Mouse (Mus musculus) cerebellum, postnatal 10 days (tissue): ENCODE data around the gene Tnr.

ENCODE experiments used
- DNase-seq, 2 experiments: peaks; one replicate each; pipeline ENCODE4 v3.0.0; 2021; ENCODE audit warnings: mixed read lengths in 2 of 2

Gene Tnr

GRCm38 (mm10) chr1:159878681-159879080, 355.1 kb downstream of the Tnr start:
- peak; percentile 68 to 70 for DNase-seq

GRCm38 (mm10) chr1:159879866-159880265, 356.3 kb downstream of the Tnr start:
- DNase-seq, result peak; percentile 22 to 25

- peak; percentile 59 to 64 for DNase-seq
These were observed 361.9 kb downstream of the Tnr start for GRCm38 (mm10) chr1:159885476-159885875.

- DNase-seq, result no peak
These were observed 365.0 kb downstream of the Tnr start for GRCm38 (mm10) chr1:159888611-159889010.

DNA sequence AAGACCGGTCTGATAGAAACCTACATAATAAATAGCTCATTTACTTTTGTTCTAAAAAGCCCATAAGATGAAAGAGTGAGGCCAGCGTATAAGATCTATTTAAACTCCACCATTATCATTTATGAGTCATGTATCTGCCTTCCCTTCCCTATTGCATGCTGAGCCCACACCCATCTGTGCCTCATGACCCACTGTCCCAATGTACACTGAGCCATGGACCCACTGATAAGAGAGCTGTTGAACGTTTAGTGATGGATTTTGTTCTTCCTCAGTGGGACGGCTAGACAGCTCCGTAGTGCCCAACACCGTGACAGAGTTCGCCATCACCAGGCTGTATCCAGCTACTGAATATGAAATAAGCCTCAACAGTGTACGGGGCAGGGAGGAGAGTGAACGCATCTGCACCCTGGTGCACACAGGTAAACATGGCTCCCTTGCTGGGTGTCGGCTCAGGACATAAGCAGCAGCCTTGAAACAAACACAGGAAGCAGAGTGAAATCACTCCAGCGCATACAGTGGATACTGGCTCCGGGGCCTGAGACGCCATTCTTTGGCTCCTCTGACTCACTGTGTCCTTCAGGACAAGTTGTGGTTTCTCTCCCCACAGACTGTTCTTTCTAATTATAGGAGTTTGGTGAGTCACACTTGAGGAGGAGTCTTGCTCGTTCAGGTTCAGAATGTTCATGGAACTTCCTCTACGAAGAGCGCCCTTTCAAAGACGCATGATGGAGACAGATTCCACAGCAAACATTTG, 365.6 kb downstream of the Tnr start:
- DNase-seq, result no peak

GRCm38 (mm10) chr1:159890524-159890923, 367.0 kb downstream of the Tnr start:
- no peak for DNase-seq

- no peak for DNase-seq
These were observed 371.5 kb downstream of the Tnr start for GRCm38 (mm10) chr1:159895094-159895493.

DNA sequence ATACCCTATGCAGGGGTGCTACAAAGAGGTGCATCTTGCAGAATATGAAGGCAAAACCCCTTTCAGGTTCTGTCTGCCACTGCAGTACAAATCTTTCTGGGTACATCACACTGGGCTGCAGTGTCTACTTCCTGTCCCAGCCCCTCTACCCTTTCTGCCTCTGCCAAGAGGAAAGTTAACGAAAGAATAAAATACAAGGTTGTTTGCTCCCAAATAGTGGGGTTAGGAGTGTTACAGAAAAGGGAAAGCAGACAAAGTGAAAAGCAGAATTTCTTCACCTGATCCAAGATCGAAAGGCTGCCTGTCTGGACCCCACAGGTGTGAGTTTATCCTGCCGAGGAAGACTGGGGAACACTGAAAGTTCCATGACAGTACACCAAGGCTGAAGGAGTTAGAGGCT, 376.4 kb downstream of the Tnr start:
- no peak for DNase-seq

DNA sequence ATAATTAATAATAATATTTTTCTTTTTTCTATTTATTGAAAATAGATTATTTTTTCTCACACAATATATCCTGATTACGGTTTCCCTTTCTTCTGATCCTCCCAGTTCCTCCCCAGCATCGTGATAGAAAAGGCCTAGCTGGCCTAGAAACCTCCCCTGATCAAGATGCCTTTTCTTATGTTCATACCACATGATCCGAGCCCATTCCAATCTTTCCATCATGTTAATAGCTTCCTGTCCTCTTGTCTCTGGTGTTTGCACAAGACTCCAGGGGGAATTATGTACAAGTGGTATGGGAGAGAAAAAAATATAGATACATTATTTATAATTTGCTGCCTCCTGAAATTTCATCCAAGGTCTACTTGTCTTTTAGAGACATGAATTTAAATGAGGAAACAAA, 377.1 kb downstream of the Tnr start:
- DNase-seq, result no peak

DNA sequence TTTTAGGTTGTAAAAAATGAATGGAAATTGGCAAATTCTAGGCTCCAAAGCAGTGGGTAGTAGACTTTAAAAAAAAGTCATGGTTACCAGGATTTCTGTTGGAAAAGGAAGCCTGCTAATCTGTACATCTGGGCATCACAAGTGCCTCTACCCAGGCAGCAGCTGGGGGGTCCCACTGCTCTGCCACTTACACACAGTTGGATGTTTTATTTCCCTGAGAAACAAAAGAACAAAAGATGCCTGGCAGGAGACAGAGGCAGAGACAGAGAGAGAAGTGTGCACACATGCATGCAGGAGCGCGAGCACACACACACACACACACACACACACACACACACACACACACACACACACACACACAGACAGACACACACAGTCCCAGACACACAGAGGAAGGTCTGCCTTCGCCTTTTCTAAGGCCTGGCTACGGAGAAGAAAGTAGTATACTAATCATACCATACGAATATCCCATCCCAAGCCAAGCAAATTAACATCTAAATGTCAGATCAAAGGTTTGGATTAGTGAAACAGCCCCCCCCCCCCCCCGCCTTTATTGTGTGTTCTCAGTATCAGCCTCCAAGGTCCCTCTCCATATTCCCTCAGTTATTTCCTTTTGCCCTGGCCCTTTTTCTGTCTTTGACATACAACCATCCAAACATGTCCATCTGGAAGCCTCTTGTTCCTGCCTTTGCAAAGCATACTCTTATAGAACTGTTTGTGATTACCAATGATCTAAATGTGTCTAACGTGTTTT, 378.0 kb downstream of the Tnr start:
- DNase-seq, result no peak

- no peak for DNase-seq
These were observed 378.5 kb downstream of the Tnr start for GRCm38 (mm10) chr1:159902120-159902497.

DNA sequence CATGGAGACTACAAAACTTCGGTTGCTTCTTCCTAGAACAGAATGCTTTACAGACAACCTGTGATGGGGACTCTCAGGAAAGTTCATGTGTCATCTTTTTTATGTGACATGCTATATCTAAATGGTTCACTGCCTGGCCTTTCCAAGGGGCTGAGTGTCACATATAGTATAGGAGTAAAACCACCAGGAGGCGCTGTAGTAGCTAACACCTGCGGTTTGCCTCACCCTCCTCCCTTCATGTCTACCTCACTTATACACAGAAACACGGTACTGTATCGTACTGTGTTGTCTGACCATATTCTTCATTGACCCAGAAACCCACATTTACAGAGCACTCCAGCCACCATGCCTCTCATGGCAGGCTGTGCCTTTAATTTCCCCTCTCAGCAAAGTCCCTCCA, 387.4 kb downstream of the Tnr start:
- peak; percentile 50 to 62 for DNase-seq

- DNase-seq, result no peak
These were observed 391.2 kb downstream of the Tnr start for GRCm38 (mm10) chr1:159914726-159915125.

GRCm38 (mm10) chr1:159920571-159920970, 397.0 kb downstream of the Tnr start:
- peak; percentile 69 to 73 for DNase-seq

DNA sequence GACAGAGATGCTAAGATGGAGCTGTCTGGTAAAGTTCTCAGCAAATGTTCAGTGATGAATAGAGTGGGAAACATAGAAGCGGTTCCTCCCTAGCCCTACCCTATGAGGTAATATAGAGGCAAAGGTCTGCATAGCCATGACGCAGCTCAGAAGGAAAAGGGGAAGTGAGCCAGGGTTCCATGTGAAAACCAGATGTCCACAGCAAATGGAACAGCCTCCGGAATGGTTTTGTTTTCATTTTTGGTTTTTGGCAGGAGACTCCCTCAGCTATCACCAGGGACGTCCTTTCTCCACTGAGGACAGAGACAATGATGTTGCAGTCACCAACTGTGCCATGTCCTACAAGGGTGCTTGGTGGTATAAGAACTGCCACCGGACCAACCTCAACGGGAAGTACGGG, 399.4 kb downstream of the Tnr start:
- DNase-seq, result no peak

- peak; percentile 18 to 20 for DNase-seq
These were observed 400.5 kb downstream of the Tnr start for GRCm38 (mm10) chr1:159924105-159924504.

DNA sequence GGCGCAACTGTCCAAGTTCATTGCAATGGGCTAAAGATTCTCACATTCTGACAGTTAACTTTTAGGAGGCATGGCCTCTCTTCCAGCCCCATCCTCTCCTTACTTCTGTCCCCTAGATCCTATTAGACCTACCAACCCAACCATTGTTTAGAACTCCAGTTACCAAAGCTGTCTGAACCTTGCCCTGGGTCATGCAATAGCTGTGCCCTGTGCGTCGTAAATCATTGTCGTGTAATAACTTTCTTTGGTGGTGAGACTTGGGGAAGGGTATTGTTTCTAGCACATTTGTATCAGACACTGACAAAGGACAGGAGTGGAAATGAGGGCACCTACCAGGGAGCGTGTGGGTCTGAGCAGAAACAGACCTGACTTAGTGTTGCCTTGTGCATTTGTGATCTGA, 401.1 kb downstream of the Tnr start:
- DNase-seq, result no peak

GRCm38 (mm10) chr1:159928681-159929335, 405.2 kb downstream of the Tnr start:
- DNase-seq, result no peak

DNA sequence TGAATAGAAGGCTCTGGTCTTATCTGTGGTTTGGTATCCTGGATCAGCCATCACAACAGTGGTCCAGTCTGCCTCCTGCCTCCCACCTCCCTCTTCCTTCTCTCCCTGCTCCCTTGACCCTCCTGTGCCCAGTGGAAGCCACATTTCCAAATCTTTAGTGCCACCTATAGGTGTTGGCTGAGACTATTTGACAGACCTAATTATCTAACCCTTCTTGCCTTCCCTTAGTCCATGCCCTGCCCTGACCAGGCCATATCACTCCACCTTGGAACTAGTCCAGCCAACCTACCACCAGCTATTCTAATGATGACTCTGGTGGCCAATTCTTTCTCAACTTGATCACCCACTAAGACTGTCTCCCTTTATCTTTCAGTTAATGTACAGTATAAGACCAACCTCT, 408.5 kb downstream of the Tnr start:
- DNase-seq, result peak; percentile 26 to 35

- DNase-seq, result no peak
These were observed 409.0 kb downstream of the Tnr start for GRCm38 (mm10) chr1:159932598-159932997.

DNA sequence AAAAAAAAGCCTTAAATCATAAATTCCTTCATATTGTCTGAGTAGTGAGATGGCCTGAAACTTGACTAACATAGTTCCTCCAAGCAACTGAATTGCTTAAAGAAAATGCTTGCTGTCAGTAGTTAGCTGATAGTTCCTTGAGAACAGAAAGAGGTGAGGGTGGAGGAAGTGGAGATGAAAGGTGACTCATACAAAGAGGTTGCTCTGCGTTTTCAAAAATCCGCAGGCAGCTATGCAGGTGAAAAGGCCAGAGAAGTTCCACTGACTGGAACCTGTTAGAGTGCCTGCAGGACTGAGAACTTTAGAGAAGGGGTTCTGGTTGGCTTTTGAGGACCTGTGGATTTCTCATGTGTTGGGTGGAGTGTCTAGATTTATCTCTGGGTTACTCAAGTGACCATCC, 414.9 kb downstream of the Tnr start:
- DNase-seq, result no peak

DNA sequence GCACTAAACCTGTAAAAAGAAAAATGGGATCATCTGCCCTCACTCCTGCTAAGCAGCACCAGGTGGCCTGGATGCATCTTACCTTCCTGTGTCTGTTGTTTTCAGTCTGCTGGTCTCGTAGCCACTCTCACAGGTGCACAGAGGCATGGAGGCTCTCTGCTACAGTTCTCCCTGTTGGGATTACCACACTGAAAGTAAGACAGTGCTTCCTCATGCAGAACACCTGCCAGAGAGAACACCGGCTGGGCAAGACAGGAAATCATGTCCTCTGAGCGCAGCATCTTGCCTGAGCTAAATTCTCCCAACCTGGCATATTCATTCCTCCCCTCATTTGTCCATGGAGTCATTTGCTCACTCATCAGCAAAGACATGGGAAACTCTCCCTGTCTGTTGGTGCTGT, 415.8 kb downstream of the Tnr start:
- DNase-seq, result no peak

DNA sequence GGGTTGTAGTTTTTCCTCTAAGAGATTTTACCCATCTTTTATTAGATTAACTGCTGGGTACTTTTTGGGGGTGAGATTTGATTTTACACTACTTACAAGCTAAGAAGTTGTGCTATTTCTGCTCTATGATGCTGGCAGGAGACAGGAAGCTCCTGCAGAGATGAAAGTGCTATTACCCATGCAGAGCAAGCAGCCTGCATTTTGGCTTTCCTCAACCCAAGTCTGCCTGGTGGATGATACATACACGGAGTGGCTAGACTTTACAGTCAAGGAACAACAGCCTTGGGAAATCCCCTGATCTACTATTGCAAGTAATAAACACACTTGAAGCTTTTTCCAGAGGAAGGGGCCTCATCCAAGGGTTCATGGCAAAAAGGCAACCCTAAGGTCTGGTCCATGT, 430.0 kb downstream of the Tnr start:
- no peak for DNase-seq

DNA sequence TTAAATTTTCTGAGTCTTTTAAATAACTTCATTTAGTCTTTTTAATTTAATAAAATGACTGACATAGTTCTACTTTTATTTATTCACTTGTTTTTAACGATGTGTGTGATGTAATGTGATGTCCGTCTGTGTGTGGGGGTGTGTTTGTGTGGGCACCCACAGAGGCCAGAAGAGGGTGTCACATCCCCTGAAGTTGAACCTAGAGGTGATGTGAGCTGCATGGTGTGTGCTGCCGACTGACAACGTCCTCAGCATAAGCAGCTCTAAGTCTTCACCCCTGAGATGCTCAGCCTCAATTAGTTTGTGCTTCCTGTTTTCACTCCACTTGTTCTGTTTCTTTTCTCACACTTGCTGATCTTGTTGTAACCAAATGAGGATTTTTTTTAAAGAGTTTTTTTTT, 439.8 kb downstream of the Tnr start:
- no peak for DNase-seq
